Mouse (Mus musculus) kidney, postnatal 10 days (tissue): ENCODE results near the gene Nudcd3.

ENCODE experiments used
- DNase-seq: peaks from one replicate; pipeline ENCODE4 v3.0.0; 2021; ENCODE audit warnings: mixed read lengths

Nudcd3 gene

DNA sequence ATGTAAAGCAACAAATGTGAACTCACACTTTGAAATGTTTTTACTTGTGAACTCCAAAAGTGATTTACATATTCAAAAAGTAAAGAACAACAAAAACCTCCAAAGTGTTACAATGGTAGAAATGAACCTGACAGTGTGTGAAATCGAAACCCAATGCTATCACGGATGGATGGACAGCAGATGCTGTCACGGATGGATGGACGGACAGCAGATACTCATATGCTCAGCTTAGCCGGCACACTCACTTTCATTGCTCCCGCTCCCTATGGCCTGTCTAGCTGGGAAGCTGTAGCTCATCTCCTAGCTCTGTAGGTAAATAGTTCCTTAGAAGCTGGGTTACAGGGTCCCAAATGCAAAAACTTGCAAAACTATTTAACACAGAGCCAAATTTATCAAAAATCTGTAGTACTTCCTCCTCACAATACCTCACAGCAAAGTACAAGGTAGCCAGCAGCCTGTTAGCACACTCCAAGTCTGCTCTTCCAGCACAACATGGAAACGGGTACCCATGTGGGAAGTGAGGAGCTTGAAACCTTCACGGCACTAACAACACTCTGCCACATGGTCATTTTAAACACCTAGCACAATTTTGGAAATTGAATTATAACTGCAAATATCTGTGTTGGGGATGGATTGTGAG lies 22.3 kb downstream of the Nudcd3 start:
- no peak for DNase-seq

GRCm38 (mm10) chr11:6175506-6175905 lies 24.7 kb downstream of the Nudcd3 start:
- no peak for DNase-seq

DNA sequence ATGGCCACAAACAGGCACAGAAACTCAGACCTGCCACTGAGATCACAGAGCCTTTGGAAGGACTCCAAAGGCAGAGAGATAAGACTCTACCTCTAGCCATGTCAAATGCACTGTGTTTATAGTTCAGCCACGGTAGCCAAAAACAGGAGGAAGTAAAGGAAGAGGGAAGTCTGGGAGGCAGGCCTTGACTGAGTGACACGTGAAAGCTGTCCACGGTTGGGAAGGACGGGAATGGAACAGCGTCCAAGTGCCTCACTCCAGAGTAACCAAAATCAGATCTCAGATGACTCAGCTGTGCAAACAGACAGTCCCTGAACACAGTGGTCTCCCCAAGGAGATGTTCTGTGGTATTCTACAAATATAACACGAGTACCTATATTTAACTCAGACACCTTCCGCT lies 25.5 kb downstream of the Nudcd3 start:
- DNase-seq: peak; percentile 30

GRCm38 (mm10) chr11:6169041-6169663 lies 31.1 kb downstream of the Nudcd3 start:
- DNase-seq: no peak

DNA sequence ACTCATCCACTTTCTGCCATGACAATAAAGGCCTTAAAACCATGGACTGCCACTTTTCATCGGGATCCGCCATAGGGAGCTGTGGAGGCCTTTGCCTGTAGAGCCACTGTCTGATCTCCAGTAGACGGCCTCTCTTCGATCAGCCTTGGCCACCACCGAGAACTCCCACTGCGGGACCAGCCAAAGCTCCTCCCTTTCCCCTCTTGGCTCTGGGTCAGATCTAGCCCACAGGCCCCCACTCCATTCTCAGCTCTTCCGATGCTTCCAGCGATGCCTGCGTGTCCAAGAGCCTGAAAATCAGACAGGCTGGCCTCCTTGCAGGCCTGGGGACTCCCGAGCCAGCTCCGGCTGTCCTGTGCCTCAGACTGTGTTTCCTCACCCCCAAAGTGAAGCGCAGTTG lies 33.9 kb downstream of the Nudcd3 start:
- DNase-seq: no peak

DNA sequence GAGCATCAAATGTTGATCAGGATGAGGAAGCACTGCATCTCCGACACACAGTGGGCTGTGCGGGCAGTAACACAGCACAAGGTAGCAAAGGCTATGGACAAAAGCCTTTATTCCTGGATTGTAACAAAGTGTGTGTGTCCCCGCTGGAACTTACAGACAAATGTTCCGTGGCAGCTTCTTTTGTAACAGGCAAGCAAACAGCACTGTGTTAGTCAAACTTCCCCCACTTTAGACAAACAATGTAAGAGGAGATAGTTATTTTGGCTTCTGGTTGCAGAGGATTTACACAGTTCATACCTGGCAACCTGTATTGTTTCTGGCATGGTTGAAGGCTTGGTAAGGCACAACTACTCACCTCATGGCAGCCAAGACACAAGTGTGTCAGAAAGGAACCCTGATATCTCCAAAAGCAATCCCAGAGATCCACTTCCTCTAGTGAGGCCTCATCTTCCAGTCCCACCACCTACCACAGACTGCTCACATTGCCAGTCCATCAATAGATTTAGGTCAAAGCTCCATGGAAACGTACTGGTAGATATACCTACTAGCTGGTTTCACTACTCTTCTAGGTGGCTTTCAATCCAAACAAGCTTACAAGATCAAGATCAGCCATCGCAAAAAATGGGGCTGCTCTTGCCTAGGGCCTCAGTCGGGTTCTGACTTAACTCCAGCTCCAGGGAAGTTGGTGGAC lies 34.7 kb downstream of the Nudcd3 start:
- no peak for DNase-seq

DNA sequence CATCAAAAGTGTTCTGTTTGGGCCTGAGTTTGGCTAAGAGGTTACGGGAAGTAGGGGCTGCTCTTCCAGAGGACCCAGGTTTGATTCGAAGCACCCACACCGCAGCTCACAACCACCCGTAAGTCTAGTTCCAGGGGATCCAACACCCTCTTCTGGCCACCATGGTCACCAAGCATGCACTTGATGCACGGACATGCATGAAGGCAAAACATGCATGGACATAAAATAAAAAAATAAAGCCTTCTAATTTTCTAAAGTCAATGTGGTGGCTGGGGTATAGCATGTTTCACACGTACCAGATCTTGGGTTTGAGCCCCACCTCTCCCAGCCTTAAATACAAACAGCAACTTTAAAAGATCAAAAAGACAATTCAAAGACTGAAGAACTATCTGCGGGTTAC lies 35.4 kb downstream of the Nudcd3 start:
- no peak for DNase-seq

- no peak for DNase-seq
Observed at GRCm38 (mm10) chr11:6163706-6164105, 36.5 kb downstream of the Nudcd3 start.

DNA sequence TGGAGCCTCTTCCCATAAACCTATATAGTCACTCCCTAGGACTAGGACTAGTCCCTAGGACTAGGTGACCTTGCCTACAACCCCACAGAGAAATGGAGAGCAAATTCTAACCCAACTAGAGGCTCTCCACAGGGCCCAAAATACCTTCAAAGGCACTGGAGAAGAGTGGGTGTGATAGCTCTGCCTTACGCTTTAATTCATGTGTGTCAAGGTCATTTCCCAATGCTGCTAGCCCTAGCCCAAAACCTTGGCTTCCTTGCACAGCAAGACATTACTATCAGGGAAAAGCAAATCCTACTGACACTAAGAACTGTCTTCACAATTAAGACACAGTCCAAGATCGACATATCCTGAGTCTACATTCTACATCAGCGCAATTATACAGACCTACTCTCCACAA lies 37.2 kb downstream of the Nudcd3 start:
- DNase-seq: no peak

DNA sequence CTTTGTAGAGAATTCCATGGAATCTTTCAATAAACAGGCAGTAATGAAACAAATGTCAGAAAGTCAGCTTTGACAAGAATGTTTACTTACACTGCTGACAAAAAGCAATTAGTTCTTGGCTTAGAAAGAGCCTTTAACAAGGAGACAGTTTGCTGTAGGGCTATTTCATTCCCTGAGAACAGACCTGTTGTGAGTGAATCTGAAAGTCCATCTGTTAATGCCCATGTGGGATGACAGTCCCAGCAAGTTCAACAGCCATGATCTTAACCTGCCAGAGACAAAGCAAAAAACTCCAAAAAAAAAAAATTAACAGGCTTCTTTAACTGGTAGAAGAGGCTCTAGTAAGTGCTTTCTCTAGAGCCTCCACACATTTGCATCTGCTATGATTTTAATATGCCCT lies 38.7 kb downstream of the Nudcd3 start:
- no peak for DNase-seq

DNA sequence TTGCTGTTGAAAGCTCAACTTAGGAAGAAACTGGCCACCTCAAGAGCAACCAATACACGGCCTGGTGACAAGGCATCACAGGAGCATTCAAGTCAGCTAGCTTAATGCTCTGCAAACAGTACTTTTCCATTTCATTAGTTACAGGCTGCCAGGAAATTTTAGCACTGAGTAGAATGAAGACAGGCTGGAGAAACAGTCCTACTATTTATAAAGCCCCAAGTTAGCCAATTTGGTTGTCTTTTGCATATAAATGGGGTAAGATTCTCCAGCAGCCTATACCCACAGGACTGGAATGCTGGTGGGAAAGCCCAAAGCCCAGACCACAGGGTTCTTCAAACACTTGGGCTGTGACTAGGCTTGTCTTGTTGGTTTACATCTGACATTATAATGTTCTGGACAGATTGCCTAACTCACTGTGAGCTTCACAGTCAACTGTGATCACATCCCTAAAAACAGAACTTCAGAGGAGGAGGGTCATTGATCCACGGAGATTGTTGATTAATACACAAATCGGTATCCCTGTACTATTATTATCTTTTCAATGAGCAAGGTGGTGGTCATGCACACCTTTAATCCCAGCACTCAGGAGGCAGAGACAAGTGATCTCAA lies 39.4 kb downstream of the Nudcd3 start:
- no peak for DNase-seq

GRCm38 (mm10) chr11:6159704-6160275 lies 40.4 kb downstream of the Nudcd3 start:
- DNase-seq: no peak

DNA sequence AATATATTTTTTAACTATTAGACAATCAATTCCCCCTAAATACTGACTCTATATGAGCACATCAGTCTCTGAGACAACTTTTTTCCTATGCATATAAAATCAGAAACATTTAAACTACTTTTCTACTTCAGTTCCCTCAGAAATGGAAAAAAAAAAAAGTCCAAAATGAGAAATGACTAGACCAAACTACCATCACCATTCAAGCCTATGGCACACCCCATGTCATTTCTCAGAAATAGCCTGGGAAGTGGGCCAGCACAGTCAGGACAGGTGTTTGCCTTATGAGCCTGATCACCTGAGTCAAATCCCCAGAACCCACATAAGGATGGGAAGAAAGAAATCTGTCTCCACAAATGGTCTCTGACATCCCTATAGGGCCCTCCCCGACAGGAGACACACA lies 41.7 kb downstream of the Nudcd3 start:
- DNase-seq: no peak

GRCm38 (mm10) chr11:6157119-6157518 lies 43.1 kb downstream of the Nudcd3 start:
- no peak for DNase-seq

DNA sequence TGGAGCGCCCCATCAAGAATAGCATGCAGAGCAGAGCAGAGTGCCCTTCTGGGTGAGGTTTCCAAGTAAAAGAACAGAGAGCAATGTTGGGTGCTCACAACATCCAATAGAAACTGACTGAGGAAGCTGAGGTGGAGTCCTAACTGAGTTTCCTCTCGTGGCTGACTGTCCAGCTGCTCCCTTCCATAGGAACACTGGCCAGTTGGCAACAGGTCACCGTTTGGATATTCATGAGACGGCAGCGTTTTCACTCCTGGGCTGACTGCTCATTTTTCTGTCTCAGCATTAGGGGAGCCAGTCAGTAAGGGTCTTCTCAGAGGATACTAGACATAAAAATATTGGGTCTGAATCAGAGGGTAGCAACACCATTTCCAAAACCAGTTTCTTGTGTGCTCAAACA lies 43.6 kb downstream of the Nudcd3 start:
- no peak for DNase-seq

GRCm38 (mm10) chr11:6154211-6154701 lies 46.0 kb downstream of the Nudcd3 start:
- DNase-seq: no peak

DNA sequence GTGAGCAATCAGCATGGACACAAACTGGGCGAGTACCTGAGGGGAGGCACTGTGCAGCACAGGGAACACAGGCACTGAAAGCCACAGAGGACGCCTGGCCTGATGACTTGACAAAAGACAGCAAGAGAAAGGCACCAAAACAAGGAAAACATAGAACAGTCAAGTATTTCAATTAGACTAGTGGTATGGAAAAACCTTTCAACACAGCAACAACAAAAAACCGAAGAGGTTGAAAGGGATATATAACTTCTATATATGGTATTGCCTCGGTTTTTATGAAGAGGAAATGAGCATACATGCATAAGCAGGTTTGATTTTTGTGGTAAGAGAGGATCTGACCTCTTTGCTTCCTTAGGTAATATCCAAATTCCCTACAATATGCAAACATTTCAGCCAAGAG lies 47.4 kb downstream of the Nudcd3 start:
- no peak for DNase-seq

DNA sequence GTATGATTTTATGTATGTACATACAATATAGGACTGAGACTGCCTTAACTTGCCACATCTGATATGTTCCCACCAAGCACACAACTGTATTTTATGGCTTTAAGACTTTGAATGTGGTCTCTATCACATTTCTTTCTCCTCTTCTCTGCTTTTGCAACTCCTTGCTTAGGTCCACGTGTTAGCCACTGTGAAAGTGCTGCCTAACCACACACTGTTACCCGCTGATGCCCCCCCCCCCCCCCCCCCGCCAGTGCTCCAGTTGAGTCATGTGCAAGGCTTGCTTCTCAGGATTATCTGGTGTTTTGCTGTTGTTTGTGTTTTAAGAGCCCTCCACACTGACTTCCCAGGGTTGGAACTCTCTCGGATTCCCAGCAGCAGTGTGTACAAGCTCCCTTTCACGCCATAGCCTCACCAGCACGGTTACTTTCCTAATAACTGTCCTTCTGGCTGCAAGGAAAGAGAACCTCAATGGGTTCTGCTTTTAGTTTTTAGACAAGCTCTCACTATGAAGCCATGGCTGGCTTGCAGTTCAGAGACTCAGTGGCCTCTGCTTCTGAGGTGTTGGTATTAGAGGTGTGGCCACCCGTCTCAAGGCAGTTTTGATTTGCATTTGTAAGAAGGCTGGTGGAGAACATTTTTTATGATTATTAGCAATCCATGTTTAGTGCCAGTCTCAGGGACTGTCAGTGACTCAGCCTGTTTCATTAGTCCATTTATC lies 61.8 kb downstream of the Nudcd3 start:
- DNase-seq: no peak

DNA sequence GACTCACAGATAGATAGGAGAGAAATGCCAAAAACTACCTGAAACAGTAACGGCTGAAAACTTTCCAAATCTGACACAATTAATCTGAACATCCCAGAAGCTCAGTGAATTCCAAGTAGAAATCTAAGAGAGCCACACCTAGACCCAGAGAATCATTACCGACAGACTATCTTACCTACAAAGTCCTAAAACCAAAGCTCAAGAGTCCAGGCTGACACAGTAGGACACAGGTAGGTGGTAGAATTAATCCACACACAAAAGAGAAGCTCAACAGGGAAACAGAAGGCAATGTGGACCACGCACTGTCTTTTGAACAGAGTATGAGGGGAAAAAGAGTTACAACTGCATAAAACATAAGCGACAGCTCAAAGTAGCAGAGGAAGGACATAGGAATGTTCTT lies 67.3 kb downstream of the Nudcd3 start:
- DNase-seq: no peak

- no peak for DNase-seq
Observed at GRCm38 (mm10) chr11:6130578-6130977, 69.6 kb downstream of the Nudcd3 start.

GRCm38 (mm10) chr11:6123605-6124120 lies 76.6 kb downstream of the Nudcd3 start:
- no peak for DNase-seq

- DNase-seq: no peak
Observed at GRCm38 (mm10) chr11:6122631-6123030, 77.6 kb downstream of the Nudcd3 start.

DNA sequence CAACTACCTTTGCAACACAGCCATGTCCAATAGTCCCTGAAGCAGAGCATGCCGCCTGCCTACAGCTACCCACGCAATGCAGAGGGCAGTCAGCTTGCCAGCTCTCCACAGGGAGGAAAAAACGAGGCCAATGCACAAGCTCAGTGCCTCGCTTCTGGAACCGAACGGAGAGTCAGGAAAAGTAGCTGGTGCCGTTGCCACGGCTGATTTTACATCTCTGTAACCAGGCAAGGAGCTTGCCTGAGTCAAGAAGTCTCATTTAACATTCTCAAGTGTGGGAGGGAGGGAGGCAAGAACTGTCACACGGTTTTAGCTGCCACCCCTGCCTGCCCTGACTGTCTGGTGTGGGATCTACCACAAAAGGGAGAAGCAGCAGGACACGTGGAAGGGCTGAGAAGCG lies 79.6 kb downstream of the Nudcd3 start:
- DNase-seq: no peak
